Mouse (Mus musculus) T-helper 17 cell (primary cell): ENCODE data around the gene Gm21244.
"Not testable (repeated sequence)": the region's sequence is repeated elsewhere in the genome, so short reads cannot be mapped to it uniquely, and the experiment has no call there.

Experiments used
- in situ Hi-C, 2 experiments: fragments of 300-600 bp; cut with MboI, MseI; formaldehyde crosslinking; loops; 1 replicate in 1 of 2; 2 replicates in 1 of 2; pipeline ENCODE4 v1.15.1; 2025; ENCODE audit warnings: high pct_unique_total_duplicates in 2 of 2

Gm21244 gene

DNA sequence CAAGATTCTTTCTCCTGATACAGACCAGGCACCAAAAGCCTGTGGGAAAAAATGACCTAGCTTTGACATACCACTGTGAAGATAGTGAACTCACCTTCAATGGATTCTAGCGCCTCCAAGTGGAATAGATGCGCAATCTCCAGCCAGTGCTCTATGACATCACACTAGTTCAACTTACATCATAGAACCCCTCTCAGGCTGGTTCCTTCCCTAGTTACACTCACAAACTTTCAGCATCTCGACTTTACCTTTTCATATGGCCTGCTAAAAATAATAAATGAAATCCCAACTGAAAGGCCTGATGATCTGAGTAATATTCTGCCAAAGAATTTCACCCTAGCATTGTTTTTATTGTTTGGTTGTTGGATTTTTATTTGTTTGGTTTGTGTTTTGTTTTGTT lies at the start of gene Gm21244:
Gene Gm21244, minus strand, starts transcription at position 101 of the 400 bp plus-strand sequence.
- in situ Hi-C loops = not testable (repeated sequence)
